Mouse (Mus musculus): ENCODE measurements at regions not wholly inside any gene's neighbourhood (a gene's known extent, or its start where the extent isn't known, plus 50 kb on each side); places are given as distances from the start of the nearest gene placed in this dataset.
A peak's percentile ranks its signal among the peaks of the same experiment; 100 is the strongest.

GRCm38 (mm10) chr16:51675101-51675500, 355.9 kb upstream of the Cblb start:
- DNase-seq (ENCODE audit: low spot score), result peak; percentile 40

- no peak for DNase-seq (ENCODE audit: low spot score)
Measured at GRCm38 (mm10) chr16:51675988-51676387, 355.0 kb upstream of the Cblb start.

GRCm38 (mm10) chr16:51690861-51691260, 340.2 kb upstream of the Cblb start:
- DNase-seq (ENCODE audit: low spot score), result peak; percentile 68

GRCm38 (mm10) chr16:51705026-51705425, 326.0 kb upstream of the Cblb start:
- DNase-seq (ENCODE audit: low spot score), result peak; percentile 45

- DNase-seq (ENCODE audit: low spot score), result peak; percentile 16
Measured at GRCm38 (mm10) chr16:51718695-51719094, 312.3 kb upstream of the Cblb start.

- no peak for DNase-seq (ENCODE audit: low spot score)
Measured at GRCm38 (mm10) chr16:51719637-51720036, 311.4 kb upstream of the Cblb start.

- DNase-seq (ENCODE audit: low spot score), result no peak
Measured at GRCm38 (mm10) chr16:51722682-51723081, 308.3 kb upstream of the Cblb start.

- DNase-seq (ENCODE audit: low spot score), result no peak
Measured at GRCm38 (mm10) chr16:51741875-51742274, 289.1 kb upstream of the Cblb start.

GRCm38 (mm10) chr16:51751878-51752277, 279.1 kb upstream of the Cblb start:
- DNase-seq (ENCODE audit: low spot score), result peak; percentile 27

GRCm38 (mm10) chr16:51758361-51759227, 272.4 kb upstream of the Cblb start:
- DNase-seq (ENCODE audit: low spot score), result no peak

GRCm38 (mm10) chr16:51759228-51759647, 271.8 kb upstream of the Cblb start:
- no peak for DNase-seq (ENCODE audit: low spot score)

- no peak for DNase-seq (ENCODE audit: low spot score)
Measured at GRCm38 (mm10) chr16:51767556-51767955, 263.5 kb upstream of the Cblb start.

- DNase-seq (ENCODE audit: low spot score), result peak; percentile 9
Measured at GRCm38 (mm10) chr16:51778920-51779319, 252.1 kb upstream of the Cblb start.

- no peak for DNase-seq (ENCODE audit: low spot score)
Measured at GRCm38 (mm10) chr16:51795003-51795402, 236.0 kb upstream of the Cblb start.

- DNase-seq (ENCODE audit: low spot score), result peak; percentile 68
Measured at GRCm38 (mm10) chr16:51807323-51807722, 223.7 kb upstream of the Cblb start.

GRCm38 (mm10) chr16:51809120-51809519, 221.9 kb upstream of the Cblb start:
- no peak for DNase-seq (ENCODE audit: low spot score)

- DNase-seq (ENCODE audit: low spot score), result no peak
Measured at GRCm38 (mm10) chr16:51811073-51811472, 220.0 kb upstream of the Cblb start.

GRCm38 (mm10) chr16:51842770-51843169, 188.3 kb upstream of the Cblb start:
- no peak for DNase-seq (ENCODE audit: low spot score)

- no peak for DNase-seq (ENCODE audit: low spot score)
Measured at GRCm38 (mm10) chr16:51845539-51845938, 185.5 kb upstream of the Cblb start.

- DNase-seq (ENCODE audit: low spot score), result no peak
Measured at GRCm38 (mm10) chr16:51880711-51881110, 150.3 kb upstream of the Cblb start.

GRCm38 (mm10) chr16:51881127-51881526, 149.9 kb upstream of the Cblb start:
- DNase-seq (ENCODE audit: low spot score), result no peak

GRCm38 (mm10) chr16:51883813-51884212, 147.2 kb upstream of the Cblb start:
- no peak for DNase-seq (ENCODE audit: low spot score)

GRCm38 (mm10) chr16:51887496-51887895, 143.5 kb upstream of the Cblb start:
- no peak for DNase-seq (ENCODE audit: low spot score)

Measured in thymus, postnatal 0 days (tissue).